Mouse (Mus musculus) ES-E14 (cell line): ENCODE data around the gene Sycn.

ENCODE experiments used
- CHD2 ChIP-seq: IDR thresholded peaks from 2 replicates; pipeline ENCODE4 v1.6.1; 2014; ENCODE audit warnings: mild to moderate bottlenecking, low read depth, low read length, inconsistent platforms
- HCFC1 ChIP-seq: IDR thresholded peaks from 2 replicates; pipeline ENCODE4 v1.6.1; 2012; ENCODE audit warnings: low read length, inconsistent platforms, borderline replicate concordance; ENCODE audit not compliant: insufficient read depth
- MAFK ChIP-seq: IDR thresholded peaks from 2 replicates; pipeline ENCODE4 v1.6.1; 2014; ENCODE audit warnings: mild to moderate bottlenecking, low read depth, low read length, inconsistent platforms; ENCODE audit not compliant: insufficient read depth
- ZC3H11A ChIP-seq: IDR thresholded peaks from 2 replicates; pipeline ENCODE4 v1.6.1; 2012; ENCODE audit warnings: low read depth, mild to moderate bottlenecking, inconsistent platforms, low read length, borderline replicate concordance

GRCm38 (mm10) chr7:28562371-28562770, 21.7 kb downstream of the Sycn start:
- no peak for TF ChIP-seq HCFC1
- no peak for TF ChIP-seq ZC3H11A
- no peak for TF ChIP-seq CHD2
- TF ChIP-seq MAFK, result no peak
